Mouse (Mus musculus): ENCODE results near the gene Rps11.
A peak's percentile ranks its signal among the peaks of the same experiment; 100 is the strongest.
"Not testable (repeated sequence)": the region's sequence is repeated elsewhere in the genome, so short reads cannot be mapped to it uniquely, and the experiment has no call there.

Gene Rps11

DNA sequence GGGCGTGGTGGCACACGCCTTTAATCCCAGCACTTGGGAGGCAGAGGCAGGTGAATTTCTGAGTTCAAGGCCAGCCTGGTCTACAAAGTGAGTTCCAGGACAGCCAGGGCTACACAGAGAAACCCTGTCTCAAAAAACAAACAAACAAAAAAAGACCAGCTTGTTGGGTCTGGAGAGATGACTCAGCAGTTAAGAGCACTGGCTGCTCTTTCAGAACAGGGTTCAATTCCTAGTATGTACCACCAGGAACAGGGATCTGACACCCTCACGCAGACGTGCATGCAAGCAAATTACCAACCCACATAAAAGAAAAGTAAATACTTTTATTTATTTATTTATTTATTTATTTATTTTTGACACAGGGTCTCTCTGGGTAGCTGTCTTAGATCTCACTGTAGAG lies 14.2 kb downstream of the Rps11 start:
- DNase-seq (ENCODE audit: low spot score in 2 of 2): not testable (repeated sequence)

DNA sequence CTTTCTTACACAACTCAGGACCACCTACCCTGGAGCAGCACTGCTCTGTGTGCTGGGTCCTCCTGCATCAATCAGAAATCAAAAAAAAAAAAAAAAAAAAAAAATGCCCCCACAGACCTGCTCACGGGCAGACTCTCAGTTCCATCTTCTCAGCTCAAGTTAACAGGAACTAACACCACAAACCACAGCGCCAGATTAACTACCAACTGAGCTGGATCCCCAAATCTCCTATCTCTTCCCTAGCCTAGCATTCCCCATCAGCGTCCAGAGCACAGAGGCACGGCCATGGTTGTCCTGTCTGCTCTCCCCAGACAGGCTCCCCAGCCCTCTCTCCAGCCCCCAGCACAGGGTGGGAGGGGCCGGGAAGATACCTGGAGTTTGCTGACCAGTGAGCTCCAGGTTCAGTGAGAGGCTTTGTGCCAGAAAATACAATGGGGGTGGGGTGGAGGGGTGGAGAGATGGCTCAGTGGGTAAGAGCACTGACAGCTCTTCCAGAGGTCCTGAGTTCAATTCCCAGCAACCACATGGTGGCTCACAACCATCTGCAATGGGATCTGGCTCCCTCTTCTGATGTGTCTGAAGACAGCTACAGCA lies 17.1 kb downstream of the Rps11 start:
- DNase-seq (ENCODE audit: low spot score in 2 of 2): no peak

DNA sequence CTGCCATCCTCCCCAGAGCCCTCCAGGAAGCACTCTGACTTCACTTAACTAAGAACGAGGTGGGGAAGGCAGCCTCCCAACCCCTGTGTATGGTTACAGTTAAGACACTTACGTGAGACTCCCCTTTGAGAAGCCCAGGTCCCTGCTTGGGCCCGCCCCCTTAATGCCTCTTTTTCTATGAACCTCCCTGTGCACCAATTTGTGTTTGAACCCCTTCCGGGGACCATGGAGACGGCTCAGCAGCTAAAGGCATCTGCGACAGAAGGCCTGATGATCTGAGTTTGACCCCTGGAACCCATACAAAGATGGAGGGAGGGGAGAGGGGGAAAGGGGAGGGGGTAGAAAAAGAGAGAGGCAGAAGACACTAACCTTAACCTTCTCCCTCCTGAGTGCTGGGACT lies 17.8 kb downstream of the Rps11 start:
- no peak for DNase-seq (ENCODE audit: low spot score in 2 of 2)

DNA sequence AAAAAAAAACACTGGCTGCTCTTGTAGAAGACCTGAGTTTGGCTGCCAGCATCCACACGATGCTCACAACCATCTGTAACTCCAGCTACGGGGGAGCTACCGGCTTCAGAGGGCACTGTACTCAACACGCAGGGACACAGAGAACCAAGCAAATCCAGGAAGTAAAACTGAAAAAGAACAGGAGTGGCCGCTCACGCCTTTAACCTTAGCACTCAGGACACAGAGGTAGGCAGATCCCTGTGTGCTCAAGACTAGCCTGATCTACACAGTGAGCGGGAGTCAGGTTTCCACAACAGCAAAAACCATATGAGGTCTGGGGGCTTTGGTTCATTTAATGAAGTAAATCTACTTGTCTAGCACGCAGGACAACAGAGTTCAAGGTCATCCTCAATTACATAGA lies 18.7 kb downstream of the Rps11 start:
- DNase-seq (ENCODE audit: low spot score in 2 of 2): no peak

DNA sequence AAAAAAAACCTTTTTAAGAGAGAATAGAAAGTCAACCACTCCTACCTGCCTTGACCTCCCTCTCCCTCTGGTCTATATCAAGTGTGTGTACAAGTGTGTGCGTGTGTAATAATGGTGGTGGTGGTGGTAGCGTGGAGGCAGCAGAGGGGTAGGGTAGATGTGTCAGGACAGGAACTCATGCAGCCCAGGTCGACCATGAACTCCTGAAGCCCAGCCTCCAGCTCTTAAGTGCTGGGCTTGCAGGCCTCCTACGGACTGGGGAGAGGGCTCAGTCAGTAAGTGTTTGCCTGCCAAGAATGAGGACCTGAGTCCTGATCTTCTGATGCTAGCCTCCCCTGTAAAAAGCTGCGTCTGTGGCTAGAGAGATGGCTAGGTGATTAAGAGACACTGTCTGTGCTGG lies 19.3 kb downstream of the Rps11 start:
- no peak for DNase-seq (ENCODE audit: low spot score in 2 of 2)

DNA sequence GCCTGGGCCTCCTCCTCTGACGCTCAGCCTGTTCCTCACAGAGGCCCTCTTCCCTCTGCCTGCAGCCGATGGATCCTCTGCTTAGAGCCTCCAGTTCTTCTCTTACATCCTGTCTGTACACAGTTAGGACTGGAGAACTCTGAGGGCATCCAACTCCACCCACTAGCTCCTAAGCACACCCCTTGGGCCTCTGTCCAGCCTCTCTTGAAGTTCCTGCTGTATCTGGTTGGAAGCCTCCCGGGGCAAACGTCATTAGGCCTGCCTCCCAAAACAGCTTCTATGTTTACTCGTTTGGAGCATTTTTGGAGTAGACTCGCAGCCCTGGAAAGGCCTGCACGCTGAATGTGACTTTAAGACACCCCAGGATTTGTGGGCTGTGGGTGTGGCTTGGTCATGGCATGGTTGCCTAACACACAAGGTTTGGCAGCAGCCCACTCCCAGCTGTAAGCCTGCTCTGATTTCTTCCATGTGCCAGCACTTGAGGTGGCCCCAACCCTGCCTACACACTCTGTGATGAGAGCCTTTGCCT lies 20.5 kb downstream of the Rps11 start, which contains the start of gene Fcgrt:
Gene Fcgrt (minus strand): TSS at position 200 of the 529 bp plus-strand sequence.
- peak in 1 of 2 experiments; percentile 42 for DNase-seq (ENCODE audit: low spot score in 2 of 2)

DNA sequence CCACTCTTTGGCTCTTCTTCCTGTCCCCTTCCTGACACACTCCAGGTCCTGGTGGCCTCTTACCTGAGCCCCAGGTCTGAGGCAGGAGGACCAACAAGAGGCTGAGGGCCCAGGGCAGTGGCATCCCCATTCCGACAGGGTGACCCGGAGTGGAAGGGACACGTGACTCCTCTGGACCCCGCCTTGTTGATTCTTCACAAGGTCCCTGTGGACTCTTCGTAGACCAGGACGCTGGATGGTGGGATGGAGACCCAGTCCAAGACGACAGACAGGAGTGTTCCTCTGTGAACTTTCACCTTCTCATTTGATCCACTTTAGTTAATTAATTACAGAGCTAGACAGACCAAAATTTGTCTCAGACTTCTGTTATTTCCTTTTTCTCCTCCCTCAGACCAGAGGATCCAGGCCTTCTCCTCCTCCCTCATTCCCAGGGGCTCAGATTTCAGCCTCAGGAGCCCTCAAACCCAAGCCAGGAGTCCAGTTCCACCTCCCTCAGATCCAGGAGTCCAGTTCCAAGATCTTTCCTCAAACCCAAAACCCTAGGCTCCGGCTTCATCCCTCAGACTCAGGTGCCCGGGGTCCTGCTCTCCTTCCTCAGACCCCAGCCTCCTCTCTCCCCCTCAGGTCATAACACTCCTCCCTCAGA lies 21.2 kb downstream of the Rps11 start:
- no peak for DNase-seq (ENCODE audit: low spot score in 2 of 2)

DNA sequence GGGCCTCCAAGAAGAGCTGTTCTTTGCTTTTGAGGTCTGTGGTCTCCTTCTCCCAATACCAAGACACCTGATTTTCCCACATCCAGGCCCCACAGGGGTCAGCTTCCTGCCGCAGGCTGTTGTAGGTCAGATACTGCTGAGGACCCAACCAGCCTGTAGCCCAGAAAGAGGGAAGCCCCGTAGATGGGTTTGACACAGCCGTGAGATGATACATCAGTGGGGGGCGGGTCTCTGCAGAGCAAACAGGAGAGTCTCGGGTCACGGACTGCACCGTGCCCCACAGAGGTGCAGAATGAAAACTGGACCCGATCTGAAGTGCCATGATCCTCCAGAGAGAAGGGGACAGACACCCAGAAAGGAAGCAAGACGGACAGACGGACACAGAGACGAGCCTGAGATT lies 21.8 kb downstream of the Rps11 start:
- no peak for DNase-seq (ENCODE audit: low spot score in 2 of 2)

DNA sequence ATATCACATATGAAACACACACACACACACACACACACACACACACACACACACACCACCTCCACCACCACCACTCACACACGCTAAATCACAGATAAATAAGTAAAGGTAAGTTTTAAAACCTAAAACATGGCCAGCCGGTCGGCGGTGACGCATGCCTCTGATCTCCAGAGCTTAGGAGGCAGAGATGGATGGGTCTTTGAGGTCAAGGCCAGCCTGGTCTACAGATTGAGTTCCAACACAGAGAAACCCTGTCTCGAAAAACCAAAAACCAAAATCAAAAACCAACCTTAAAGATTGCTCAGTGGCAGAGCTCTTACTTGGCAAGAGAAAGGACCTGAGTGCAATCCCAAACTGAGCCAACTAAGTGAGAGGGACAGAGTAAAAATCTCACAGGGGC lies 24.2 kb downstream of the Rps11 start:
- no peak for DNase-seq (ENCODE audit: low spot score in 2 of 2)

DNA sequence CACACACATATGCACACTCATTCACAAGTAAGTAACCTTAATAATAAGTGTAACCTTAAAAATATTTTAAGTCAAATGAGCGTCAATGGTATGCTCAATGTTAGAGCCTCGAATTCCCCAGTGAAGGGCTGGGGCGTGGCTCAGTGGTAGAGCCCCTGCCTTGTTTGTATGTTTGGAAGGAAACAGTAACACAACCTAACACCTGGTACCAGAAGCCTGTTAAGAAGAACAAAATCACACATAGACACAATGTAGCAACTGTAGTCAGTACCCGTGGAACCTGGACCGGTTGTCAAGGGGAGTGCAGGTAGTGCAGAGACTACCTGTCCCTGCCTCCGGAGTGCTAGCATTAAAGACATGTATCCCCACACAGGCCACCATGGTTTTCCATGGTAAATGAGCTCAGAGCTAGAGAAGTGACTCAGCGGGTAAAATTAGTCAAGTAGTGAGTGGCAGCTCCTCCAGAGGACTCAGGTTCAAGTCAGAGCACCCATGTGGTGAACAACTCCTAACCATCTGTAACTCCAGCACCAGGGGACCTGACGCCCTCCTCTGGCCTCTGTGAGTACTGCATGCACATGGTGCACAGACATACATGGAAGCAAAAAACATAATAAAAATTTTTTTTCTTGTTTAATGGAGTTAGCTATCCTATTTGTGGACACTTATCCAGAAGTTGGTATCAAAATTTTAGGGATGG lies 25.5 kb downstream of the Rps11 start:
- no peak for DNase-seq (ENCODE audit: low spot score in 2 of 2)

DNA sequence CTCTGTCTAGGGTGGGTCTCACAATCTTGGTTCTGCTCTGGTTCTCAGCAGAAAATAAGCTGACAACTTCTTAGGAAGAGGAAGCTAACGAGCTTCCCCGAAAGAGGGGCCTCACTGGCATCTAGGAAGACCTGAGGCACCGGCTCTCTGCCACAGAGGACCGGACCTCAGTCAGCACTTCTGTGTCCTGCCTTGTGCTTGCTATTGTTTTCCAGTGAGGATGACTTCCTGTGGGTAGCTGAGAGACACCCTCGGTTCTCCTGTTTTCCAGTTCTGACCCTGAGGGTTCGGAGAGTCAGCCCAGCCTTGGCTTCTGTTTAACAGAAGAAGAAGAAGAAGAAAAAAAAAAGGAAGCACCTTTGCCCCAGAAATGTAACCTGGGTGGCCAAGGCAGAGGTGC lies 26.8 kb downstream of the Rps11 start:
- no peak for DNase-seq (ENCODE audit: low spot score in 2 of 2)

DNA sequence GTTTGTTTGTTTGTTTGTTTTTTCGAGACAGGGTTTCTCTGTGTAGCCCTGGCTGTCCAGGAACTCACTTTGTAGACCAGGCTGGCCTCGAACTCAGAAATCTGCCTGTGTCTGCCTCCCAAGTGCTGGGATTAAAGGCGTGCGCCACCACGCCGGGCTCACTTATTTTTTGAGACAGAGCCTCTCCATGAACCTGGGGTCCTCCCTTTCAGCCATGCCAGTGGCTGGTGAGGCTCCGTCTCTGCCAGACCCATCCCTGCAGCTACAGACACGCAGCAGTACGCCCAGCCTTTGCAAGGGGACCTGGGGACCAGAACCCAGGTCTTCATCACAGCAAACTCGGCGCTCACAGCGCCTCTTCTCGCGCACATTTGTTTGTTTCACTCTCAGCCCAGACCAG lies 28.3 kb downstream of the Rps11 start:
- not testable (repeated sequence) for DNase-seq (ENCODE audit: low spot score in 2 of 2)

DNA sequence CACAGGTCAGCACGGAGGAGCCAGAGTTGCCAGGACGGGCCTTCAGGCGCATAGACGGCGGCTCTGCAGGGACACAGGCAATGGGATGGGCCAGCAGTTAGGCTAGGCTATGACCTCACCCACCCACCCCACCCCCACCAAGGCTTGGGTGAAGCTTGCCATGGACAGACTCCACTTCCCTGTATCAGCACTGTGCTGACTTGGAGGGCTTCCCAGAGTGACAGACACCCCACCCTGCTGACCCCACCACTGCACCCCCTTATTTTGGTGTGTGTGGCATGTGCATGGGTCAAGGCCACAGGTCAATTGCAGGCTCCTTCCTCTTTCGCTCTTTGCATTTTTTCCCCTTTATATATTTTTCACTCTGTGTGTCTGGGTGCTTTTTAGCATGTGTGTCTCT lies 28.9 kb downstream of the Rps11 start:
- DNase-seq (ENCODE audit: low spot score in 2 of 2): no peak

DNA sequence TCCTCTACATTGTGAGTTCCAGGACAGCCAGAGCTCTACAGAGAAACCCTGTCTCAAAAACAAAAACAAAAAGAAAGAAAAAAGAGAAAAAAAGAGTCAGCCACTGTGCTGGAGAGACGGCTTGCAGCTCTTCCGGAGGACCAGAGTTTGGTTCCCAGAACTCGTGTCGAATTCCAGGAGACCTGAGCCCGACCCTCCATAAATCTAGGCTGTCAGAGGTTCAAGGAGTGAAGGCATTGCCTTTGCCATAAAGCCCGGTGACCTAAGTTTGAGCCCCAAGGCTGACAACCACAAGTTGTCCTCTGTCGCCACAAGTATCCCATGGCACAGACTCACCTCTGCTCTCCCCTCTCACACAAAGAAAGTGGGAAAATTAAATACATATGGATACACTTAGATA lies 30.1 kb downstream of the Rps11 start:
- no peak for DNase-seq (ENCODE audit: low spot score in 2 of 2)

DNA sequence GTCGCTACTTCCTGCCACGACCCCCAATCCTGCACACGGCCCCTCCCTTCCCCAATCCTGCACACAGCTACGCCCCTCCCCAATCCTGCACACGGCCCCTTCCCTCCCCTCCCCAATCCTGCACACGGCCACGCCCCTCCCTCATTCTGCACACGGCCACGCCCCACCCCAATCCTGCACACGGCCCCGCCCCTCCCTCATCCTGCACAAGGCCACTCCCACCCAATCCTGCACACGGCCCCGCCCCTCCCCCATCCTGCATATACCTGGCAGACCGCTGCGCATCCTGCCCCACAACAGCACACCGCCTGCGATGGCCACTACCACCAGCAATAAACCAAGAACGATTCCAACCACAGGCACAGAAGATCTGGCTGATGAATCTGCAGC lies 30.7 kb downstream of the Rps11 start:
- DNase-seq (ENCODE audit: low spot score in 2 of 2): no peak

DNA sequence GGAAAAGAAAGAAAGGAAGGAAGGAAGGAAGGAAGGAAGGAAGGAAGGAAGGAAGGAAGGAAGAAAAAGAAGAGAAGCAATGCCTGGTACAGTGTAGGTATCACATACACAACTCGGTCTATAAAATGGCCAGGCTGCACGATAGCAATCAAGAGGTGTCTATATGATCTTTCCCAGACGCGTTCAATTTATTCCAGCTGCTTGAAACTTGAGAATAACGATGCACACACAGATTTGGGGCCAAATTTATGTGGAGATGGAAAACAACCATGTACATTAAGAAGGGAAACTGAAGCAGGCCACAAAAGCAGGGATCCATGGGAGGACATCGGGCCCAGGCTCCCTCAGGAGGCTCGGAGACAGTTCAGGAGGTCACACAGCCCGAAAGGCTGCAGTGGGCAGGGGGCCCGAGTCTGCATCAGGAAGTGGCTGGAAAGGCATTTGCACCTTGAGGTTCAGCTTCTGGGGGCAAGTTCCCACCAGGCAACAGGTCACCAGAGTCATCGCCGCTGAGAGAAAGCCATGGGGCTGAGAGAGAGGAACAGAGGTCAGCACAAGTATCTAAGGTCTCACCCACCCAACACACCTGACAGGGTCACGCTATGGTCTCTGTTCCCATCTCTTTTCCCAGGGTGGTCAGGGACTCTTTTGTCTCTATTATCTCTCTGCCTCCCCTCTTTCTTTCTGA lies 31.3 kb downstream of the Rps11 start:
- no peak for DNase-seq (ENCODE audit: low spot score in 2 of 2)

DNA sequence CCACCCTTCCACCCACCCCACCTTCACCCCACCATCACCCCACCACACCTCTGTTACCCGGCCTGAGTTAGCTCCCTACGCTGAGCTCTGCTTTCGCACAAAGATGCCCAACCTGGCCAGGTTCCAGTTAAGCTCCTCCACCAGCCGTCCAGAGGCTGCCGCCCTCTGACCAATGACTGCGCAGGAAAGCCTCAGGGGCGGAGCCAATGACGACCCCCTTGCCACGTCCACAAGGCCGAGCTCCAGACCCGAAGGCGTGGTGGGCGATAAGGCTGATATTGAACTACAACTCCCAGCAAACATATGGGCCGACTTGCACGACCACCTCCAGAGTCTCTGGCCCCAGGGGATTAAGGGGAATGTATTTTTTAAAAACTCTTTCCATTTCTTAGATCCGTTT lies 32.2 kb downstream of the Rps11 start, which contains the start of gene Rcn3:
Gene Rcn3 (minus strand): TSS at position 174 of the 400 bp plus-strand sequence.
- peak; percentile 44 to 87 for DNase-seq (ENCODE audit: low spot score in 2 of 2)

DNA sequence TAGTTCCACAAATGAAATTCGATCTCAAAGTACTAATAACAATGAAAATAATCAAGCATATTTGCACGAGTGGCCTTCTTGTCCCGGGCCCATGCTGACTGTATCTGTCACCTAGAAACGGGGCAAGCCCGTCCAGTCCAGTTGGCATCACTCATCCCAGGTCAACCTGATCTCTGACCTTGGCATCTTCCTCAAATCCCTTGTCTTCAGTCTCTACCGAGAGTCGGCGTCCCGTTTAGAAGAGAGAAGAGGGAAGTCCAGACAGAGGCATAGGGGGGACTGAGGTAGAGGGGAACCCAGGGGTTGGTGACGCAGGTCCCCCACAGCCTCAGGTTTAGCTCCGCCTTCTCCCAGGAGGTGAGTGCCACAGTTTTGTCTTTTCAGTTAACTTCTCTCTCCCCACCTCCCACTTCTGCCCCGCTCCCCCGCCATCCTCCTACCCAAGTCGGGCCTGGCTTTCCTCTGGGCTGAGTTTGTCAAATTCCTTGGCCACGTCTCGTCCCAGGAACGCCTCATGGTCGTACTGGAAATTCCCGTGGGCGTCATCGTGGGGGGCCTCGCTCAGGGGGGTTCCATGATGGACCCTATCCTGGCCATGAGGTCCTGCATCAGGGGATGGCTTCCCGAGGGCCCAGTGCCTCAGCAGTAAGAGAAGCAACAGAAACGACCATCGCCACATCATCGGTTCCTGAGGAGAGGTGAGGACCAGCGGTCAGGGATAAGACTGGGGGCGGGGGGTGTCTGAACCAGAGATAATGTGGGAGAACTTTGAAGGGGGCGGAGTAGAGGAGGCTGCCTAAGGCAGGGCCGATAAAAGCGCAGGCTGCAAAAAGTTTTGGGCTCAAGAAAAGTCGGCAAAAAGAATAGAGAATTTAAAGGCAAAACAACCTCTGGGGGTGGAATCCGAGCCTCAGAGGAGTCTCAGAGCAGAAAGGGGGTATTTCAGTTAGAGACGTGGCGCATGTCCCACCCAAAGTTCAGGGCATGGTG lies 32.9 kb downstream of the Rps11 start:
- peak in 1 of 2 experiments; percentile 25 for DNase-seq (ENCODE audit: low spot score in 2 of 2)

DNA sequence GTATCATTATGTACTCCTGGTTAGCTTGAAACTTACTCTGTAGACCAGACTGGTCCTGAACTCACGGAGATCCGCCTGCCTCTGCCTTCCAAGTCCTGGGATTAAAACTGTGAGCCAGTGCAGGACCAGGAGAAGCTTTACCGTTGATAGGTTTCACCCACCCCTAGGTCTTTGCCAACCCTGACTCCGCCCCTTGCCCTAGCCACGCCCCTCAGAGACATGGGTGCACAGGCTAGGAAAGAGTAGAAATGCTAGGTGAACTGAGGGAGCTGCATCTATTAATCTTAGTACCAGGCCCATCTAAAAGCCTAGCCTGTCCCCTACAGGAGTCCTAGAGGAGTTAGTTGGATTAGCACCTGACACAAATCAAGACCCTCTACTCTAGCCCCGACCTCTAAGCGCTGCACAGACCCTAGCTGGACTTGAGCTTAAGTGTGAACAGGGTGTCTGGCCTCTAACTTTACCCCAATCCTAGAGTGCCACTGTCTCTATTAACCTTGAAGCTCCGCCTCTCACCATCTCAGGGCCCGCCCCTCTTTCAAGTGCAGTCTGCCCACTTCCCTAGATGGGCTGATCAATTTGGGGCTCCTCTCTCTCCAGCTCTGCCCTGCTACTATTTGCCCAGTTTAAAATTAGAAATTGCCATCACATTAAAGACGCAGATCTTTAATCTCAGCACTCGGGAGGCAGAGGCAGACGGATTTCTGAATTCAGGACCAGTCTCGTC lies 33.8 kb downstream of the Rps11 start:
- no peak for DNase-seq (ENCODE audit: low spot score in 2 of 2)

DNA sequence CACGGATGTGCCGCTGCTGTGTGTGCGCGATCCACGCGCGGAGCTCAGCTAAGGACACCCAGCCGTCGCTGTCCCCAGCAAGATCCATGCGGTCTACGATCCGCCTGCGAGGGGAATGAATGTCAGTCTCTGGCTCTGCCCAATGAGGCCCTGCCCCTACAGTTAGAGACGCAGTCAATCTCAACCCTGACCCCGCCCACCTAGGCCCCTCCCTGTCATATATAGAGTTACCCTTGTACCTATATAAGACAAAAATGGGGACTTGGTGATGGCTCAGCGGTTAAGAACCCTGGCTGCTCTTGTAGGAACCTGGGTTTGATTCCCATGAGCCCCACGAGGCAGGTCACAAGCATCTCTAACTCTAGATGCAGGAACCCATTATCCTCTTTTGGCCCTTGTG lies 35.6 kb downstream of the Rps11 start:
- no peak for DNase-seq (ENCODE audit: low spot score in 2 of 2)
